10 mouse cellular contexts compared by ENCODE assay signal in the genomic region with DNA sequence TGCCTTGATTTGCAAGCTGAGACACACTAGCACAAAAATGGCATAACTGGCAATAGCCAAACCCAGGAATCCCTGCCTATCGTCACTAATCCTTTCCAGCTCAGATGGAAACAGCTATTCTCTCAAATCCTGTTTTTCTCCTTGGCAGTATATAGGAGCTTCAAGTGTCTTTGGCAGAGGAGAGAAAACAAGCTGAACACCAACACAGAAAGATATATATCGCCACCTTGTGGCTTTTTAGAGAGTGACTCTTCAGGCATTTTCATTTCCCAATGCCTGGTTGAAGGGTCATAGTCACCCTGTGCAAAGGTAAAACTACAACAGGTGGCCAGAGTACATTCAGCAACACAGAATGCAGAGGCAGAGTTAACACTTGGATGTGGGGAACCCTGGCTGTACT.
DNase-seq lines count a peak whose midpoint lies in the region; ATAC-seq and TF ChIP-seq lines count a peak whose summit lies in the region.
"Had no signal": no experiment of that assay in that cellular context is flagged by ENCODE, and none has a peak within 500 bp of the region (broad histone marks: within the 10 kb centered on the region; RNA-seq: fewer than 3 reads in every experiment).

No protein-coding gene starts in this region.

- no peak for TF ChIP-seq POLR2A in liver, adult 2 months (IDR thresholded peaks at IDR 0.05; ENCODE audit: extremely low read depth, insufficient read depth, low read length)

- no peaks in the 10 kb centered on the region for H3K79me2 ChIP-seq in liver, adult 2 months (ENCODE audit: control insufficient read depth, insufficient read depth, low read length)

- H3K4me3 ChIP-seq in liver, adult 2 months (ENCODE audit: insufficient read depth, low read depth, low read length), result no peak overlapping the region
- H3K4me3 ChIP-seq in liver, embryonic 12.5 days, result no peak overlapping the region
- H3K4me3 ChIP-seq: erythroblast, embryonic 14.5 days had no signal

- no peak overlapping the region for H3K27ac ChIP-seq in liver, adult 2 months (replicated peaks; ENCODE audit: insufficient read depth, low read depth, low read length)
- no peak overlapping the region for H3K27ac ChIP-seq in liver, embryonic 12.5 days

- TF ChIP-seq CTCF in liver, adult 2 months (IDR thresholded peaks at IDR 0.05; ENCODE audit: low read depth, low read length), result peak; percentile 28; the same call in 1 of the 2 replicates

- H3K9me3 ChIP-seq in liver, embryonic 12.5 days (replicated peaks), result no peaks in the 10 kb centered on the region

- H3K4me1 ChIP-seq in liver, adult 2 months (ENCODE audit: control insufficient read depth, insufficient read depth, low read length), result no peaks in the 10 kb centered on the region; the same call in 1 of the 2 replicates
- H3K4me1 ChIP-seq in liver, embryonic 12.5 days, result no peaks in the 10 kb centered on the region

- no peak overlapping the region for H3K9ac ChIP-seq in liver, adult 2 months (ENCODE audit: low read depth, low read length)
- H3K9ac ChIP-seq in liver, embryonic 12.5 days, result no peak overlapping the region

- H3K4me2 ChIP-seq in liver, embryonic 12.5 days, result no peak overlapping the region

- 27% methylated on average over 2 of the region's 2 CpGs for WGBS in liver, adult 2 months
- WGBS in liver, embryonic 12.5 days (ENCODE audit: insufficient replicate concordance), result 17% methylated on average over 2 of the region's 2 CpGs

- DNase-seq in heart, adult 11 months, result peak; percentile 84
- no peak for DNase-seq in heart, postnatal 25 days (ENCODE audit: low spot score)
- peak; percentile 40 for DNase-seq in liver, adult 2 months (ENCODE audit: extremely low read depth, low read depth, low spot score)
- peak; percentile 26 for DNase-seq in ZHBTc4 (ENCODE audit: low read depth, low spot score)
- peak; percentile 12 for DNase-seq in mesoderm, embryonic 11.5 days (ENCODE audit: low read depth, low spot score)
- no peak for DNase-seq in gastrocnemius, postnatal 36 days
- DNase-seq: adrenal gland, adult 8-10 months had no signal

- H3K36me3 ChIP-seq in liver, adult 2 months (ENCODE audit: control insufficient read depth, insufficient read depth, low read length), result no peaks in the 10 kb centered on the region
- H3K36me3 ChIP-seq in liver, embryonic 12.5 days, result no peaks in the 10 kb centered on the region

- no peak for ATAC-seq in liver, embryonic 12.5 days
- ATAC-seq in erythroblast, adult 5-6 weeks (replicated peaks; ENCODE audit: low FRiP score, poor library complexity, severe bottlenecking), result no peak

- intact Hi-C loops in heart, postnatal 25 days (cut with DNase I), result loop anchor here (1.0 kb wide), 1 partner anchor 136 kb away; no protein-coding TSS in a partner anchor
- intact Hi-C loops in gastrocnemius, postnatal 36 days (cut with DNase I), result loop anchor here (5.0 kb wide), 1 partner anchor 135 kb away; no protein-coding TSS in a partner anchor

- H3K27me3 ChIP-seq in liver, adult 2 months (ENCODE audit: control insufficient read depth, insufficient read depth, low read length), result no peaks in the 10 kb centered on the region
- no peaks in the 10 kb centered on the region for H3K27me3 ChIP-seq in liver, embryonic 12.5 days (replicated peaks)

Comparison
In these comparisons a context has a peak if more than half of its experiments do, and no peak if none do; other contexts are left out.
1. DNase-seq: peak in heart, adult 11 months (single experiment), liver, adult 2 months (single experiment), ZHBTc4 (single experiment) and mesoderm, embryonic 11.5 days (single experiment); none in heart, postnatal 25 days (single experiment) and gastrocnemius, postnatal 36 days (0 of 2).